Mouse (Mus musculus) stomach, postnatal 0 days (tissue): ENCODE data around the gene Agr3.

ENCODE experiments used
- CTCF ChIP-seq: IDR thresholded peaks from 2 replicates; pipeline ENCODE4 v1.5.1; 2016; ENCODE audit warnings: antibody characterized with exemption, low read depth, mild to moderate bottlenecking, moderate library complexity
- EP300 ChIP-seq: optimal IDR thresholded peaks from 2 replicates; pipeline ENCODE3; 2016; ENCODE audit warnings: antibody characterized with exemption

GRCm38 (mm10) chr12:35925402-35925801 is at the start of gene Agr3:
- TF ChIP-seq CTCF (no peak), EP300 (no peak)
